ENCODE assay signal across 8 mouse cellular contexts in the genomic region with DNA sequence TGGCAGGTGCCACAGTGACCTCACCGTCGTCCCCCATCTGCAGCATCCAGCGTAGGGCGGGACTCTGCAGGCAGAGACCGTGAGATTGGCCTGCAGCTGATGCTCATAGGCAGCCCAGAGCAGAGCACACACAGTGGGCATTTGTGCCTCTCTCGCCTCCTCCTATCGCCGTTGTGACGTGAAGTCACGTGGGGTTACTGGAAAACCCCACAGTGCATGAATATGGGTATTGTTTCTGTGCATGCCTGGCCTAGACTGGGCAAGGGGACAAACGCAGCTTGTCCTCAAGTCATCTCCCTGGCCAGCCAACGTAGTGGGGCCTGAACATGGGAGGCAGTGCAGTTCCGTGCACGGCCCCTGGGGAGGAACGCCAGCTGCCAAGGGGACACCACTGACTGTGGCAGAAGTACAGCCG. TPM values are rescaled to one million over a fixed set of nuclear protein-coding genes. Genes with fewer than 3 reads are reported as not detected.
DNase-seq lines count a peak whose midpoint lies in the region; ATAC-seq lines count a peak whose summit lies in the region.

No protein-coding gene starts in this region.

- no peaks in the 10 kb centered on the region for H3K27me3 ChIP-seq in embryonic facial prominence, embryonic 12.5 days

- H3K4me1 ChIP-seq in embryonic facial prominence, embryonic 12.5 days: peaks cover 16% of the 10 kb centered on the region

- DNase-seq in 3134 (ENCODE audit: extremely low read depth, insufficient read length, low spot score): peak; percentile 59
- DNase-seq in CD4-positive, CD25-positive, alpha-beta regulatory T cell, adult 2 months (ENCODE audit: low read depth, low spot score): peak; percentile 74
- peak; percentile 41 to 53 for DNase-seq in heart, postnatal 10 days
- peak; percentile 64 to 84 for DNase-seq in left cerebral cortex, postnatal 10 days (ENCODE audit: extremely low spot score in 1 of 2, low spot score in 2 of 2)
- peak; percentile 16 for DNase-seq in retina, adult 2 months (ENCODE audit: low read depth, low spot score)
- DNase-seq in thymus, postnatal 0 days (ENCODE audit: low spot score): no peak
- DNase-seq in urinary bladder, postnatal 25 days (ENCODE audit: low spot score): no peak

- H3K27ac ChIP-seq in embryonic facial prominence, embryonic 12.5 days: peak overlapping the region; percentile 51; the same call in 1 of the 2 replicates

- H3K4me3 ChIP-seq in embryonic facial prominence, embryonic 12.5 days: no peak overlapping the region

- no peaks in the 10 kb centered on the region for H3K9me3 ChIP-seq in embryonic facial prominence, embryonic 12.5 days

- H3K4me2 ChIP-seq in embryonic facial prominence, embryonic 12.5 days (replicated peaks): no peak overlapping the region

- intact Hi-C loops in heart, postnatal 10 days (cut with DNase I): no loop called here
- intact Hi-C loops in left cerebral cortex, postnatal 10 days (cut with DNase I): no loop called here

- no peaks in the 10 kb centered on the region for H3K36me3 ChIP-seq in embryonic facial prominence, embryonic 12.5 days

- no peak overlapping the region for H3K9ac ChIP-seq in embryonic facial prominence, embryonic 12.5 days

- ATAC-seq in embryonic facial prominence, embryonic 12.5 days (ENCODE audit: insufficient number of reproducible peaks, insufficient read depth, low FRiP score, low TSS enrichment): peak; percentile 74; the same call in 1 of the 2 replicates

- 51% methylated on average over 16 of the region's 16 CpGs for WGBS in embryonic facial prominence, embryonic 12.5 days

RNA-seq across cellular contexts. Expression of a gene that starts 27.3 kb away (rescaled TPM):
- 70.5 and 72.0 TPM in 2 replicates for polyA plus RNA-seq in embryonic facial prominence, embryonic 12.5 days (2016; fragmentation: Nextera tagmentation; extraction: Ambion mirVana)
- total RNA-seq in heart, postnatal 10 days (2021): 10 to 100 TPM; 77.7 to 79.8 TPM
- total RNA-seq in left cerebral cortex, postnatal 10 days (2021): 10 to 100 TPM; 56.6 to 57.5 TPM
- polyA plus RNA-seq in thymus, postnatal 0 days (2015; fragmentation: Nextera tagmentation; extraction: Ambion mirVana): 85.6 and 85.9 TPM in 2 replicates

Comparison
In these comparisons a context has a peak if more than half of its experiments do, and no peak if none do; other contexts are left out.
1. DNase-seq: peak in 3134 (single experiment), CD4-positive, CD25-positive, alpha-beta regulatory T cell, adult 2 months (single experiment), heart, postnatal 10 days (2 of 2), left cerebral cortex, postnatal 10 days (2 of 2) and retina, adult 2 months (single experiment); none in thymus, postnatal 0 days (single experiment) and urinary bladder, postnatal 25 days (single experiment).